Mouse (Mus musculus) lung, embryonic 15.5 days (tissue): ENCODE measurements at regions not wholly inside any gene's neighbourhood (a gene's known extent, or its start where the extent isn't known, plus 50 kb on each side); places are given as distances from the start of the nearest gene placed in this dataset.

Experiments used
- ATAC-seq: fragments of 200-750 bp; cut with Nextera tagmentation; 2 replicates; pipeline ENCODE4 v1.8.0; 2017; ENCODE audit warnings: moderate number of reproducible peaks, borderline replicate concordance; ENCODE audit not compliant: low FRiP score, low TSS enrichment; ENCODE audit errors: extremely low read depth
- H3K27ac ChIP-seq: fragments of 300-500 bp; sonication (generic); 2 replicates; pipeline ENCODE4 v1.5.1; 2015; ENCODE audit warnings: moderate library complexity, mild to moderate bottlenecking, inconsistent platforms
- H3K27me3 ChIP-seq: fragments of 300-500 bp; sonication (generic); 2 replicates; pipeline ENCODE4 v1.6.1; 2015; ENCODE audit warnings: inconsistent platforms
- H3K36me3 ChIP-seq: fragments of 300-500 bp; sonication (generic); 2 replicates; pipeline ENCODE4 v1.6.1; 2015; ENCODE audit warnings: inconsistent platforms
- H3K4me1 ChIP-seq: fragments of 300-500 bp; sonication (generic); 2 replicates; pipeline ENCODE4 v1.6.1; 2015; ENCODE audit warnings: inconsistent platforms
- H3K4me2 ChIP-seq: fragments of 300-500 bp; sonication (generic); 2 replicates; pipeline ENCODE4 v1.6.1; 2015; ENCODE audit warnings: inconsistent platforms, mild to moderate bottlenecking, moderate library complexity
- H3K4me3 ChIP-seq: fragments of 300-500 bp; sonication (generic); 2 replicates; pipeline ENCODE4 v1.5.1; 2015; ENCODE audit warnings: mild to moderate bottlenecking, inconsistent platforms
- H3K9ac ChIP-seq: fragments of 300-500 bp; sonication (generic); 2 replicates; pipeline ENCODE4 v1.6.1; 2015; ENCODE audit warnings: inconsistent platforms
- H3K9me3 ChIP-seq: fragments of 300-500 bp; sonication (generic); 2 replicates; pipeline ENCODE4 v1.6.1; 2016; ENCODE audit warnings: inconsistent platforms
- WGBS: fragments of 180-500 bp; shearing (Covaris S2); methylation state at CpG from one replicate; pipeline ENCODE4 v1.1.7; 2015; 5-methylcytosine and 5-hydroxymethylcytosine counted together

GRCm38 (mm10) chr10:10628236-10628717, 52.9 kb upstream of the Gm10944 start:
- no peak overlapping the region for H3K9ac ChIP-seq
- H3K27ac ChIP-seq = no peak overlapping the region
- H3K9me3 ChIP-seq = no peaks in the 10 kb centered on the region
- 84% methylated on average over 2 of the region's 2 CpGs for WGBS
- H3K36me3 ChIP-seq = no peaks in the 10 kb centered on the region
- no peak for ATAC-seq
- H3K27me3 ChIP-seq = no peaks in the 10 kb centered on the region
- H3K4me1 ChIP-seq = no peaks in the 10 kb centered on the region
- H3K4me3 ChIP-seq = no peak overlapping the region
- H3K4me2 ChIP-seq = no peak overlapping the region

GRCm38 (mm10) chr10:10614976-10615762, 57.1 kb upstream of the Rab32 start:
- Histone ChIP-seq H3K4me1 (no peaks in the 10 kb centered on the region), H3K9ac (no peak overlapping the region), H3K36me3 (no peaks in the 10 kb centered on the region), H3K4me3 (no peak overlapping the region), H3K27ac (no peak overlapping the region), H3K9me3 (no peaks in the 10 kb centered on the region), H3K27me3 (no peaks in the 10 kb centered on the region), H3K4me2 (no peak overlapping the region)
- no peak for ATAC-seq
- 37% methylated on average over 12 of the region's 12 CpGs for WGBS

- peak; percentile 35; the same call in 1 of the 2 replicates for ATAC-seq
- H3K4me2 ChIP-seq = no peak overlapping the region
- no peaks in the 10 kb centered on the region for H3K4me1 ChIP-seq
- H3K36me3 ChIP-seq = no peaks in the 10 kb centered on the region
- no peaks in the 10 kb centered on the region for H3K27me3 ChIP-seq
- H3K27ac ChIP-seq = no peak overlapping the region
- WGBS = 59% methylated on average over 3 of the region's 3 CpGs
- H3K9ac ChIP-seq = no peak overlapping the region
- no peaks in the 10 kb centered on the region for H3K9me3 ChIP-seq
- no peak overlapping the region for H3K4me3 ChIP-seq
Observed at GRCm38 (mm10) chr10:10610561-10611345, 52.7 kb upstream of the Rab32 start.

GRCm38 (mm10) chr10:10608626-10609168, 50.6 kb upstream of the Rab32 start:
- no peak overlapping the region for H3K27ac ChIP-seq
- H3K27me3 ChIP-seq = no peaks in the 10 kb centered on the region
- H3K4me1 ChIP-seq = no peaks in the 10 kb centered on the region
- WGBS = 78% methylated on average over 1 of the region's 1 CpGs
- H3K4me3 ChIP-seq = no peak overlapping the region
- no peak overlapping the region for H3K9ac ChIP-seq
- no peak overlapping the region for H3K4me2 ChIP-seq
- H3K36me3 ChIP-seq = no peaks in the 10 kb centered on the region
- no peak for ATAC-seq
- no peaks in the 10 kb centered on the region for H3K9me3 ChIP-seq
